Mouse (Mus musculus): ENCODE measurements around the gene Gm11172. TPM values are rescaled to one million over a fixed set of nuclear protein-coding genes. Genes with fewer than 3 reads are reported as not detected.

Gene Gm11172
- polyA plus RNA-seq, 1 experiment, result not detected

DNA sequence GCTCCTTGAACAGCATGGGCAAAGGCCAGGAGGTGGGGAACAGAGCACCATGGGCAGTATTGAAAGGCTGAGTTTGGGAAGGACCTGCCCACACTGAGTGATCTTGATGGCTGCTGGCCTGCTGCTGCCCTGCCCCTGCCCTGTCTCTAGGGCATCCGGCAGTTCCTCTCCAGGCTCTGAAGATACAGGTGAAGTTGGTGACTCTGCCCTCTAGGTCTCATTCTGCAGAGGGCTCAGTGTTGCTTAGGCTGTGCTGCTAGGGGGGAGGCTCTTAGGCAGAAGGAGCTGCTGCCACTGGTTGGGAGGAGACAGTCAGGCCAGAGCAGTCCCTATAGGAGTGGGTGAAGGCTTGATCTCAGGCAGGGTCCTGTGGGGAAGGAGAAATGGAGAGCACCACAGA, 25.2 kb downstream of the Gm11172 start:
- Histone ChIP-seq H3K4me3 (replicated peaks; ENCODE audit: insufficient read depth, low read depth, low read length) (no peak overlapping the region), H3K27me3 (ENCODE audit: control insufficient read depth, insufficient read depth, low read length) (no peaks in the 10 kb centered on the region), H3K4me1 (ENCODE audit: control insufficient read depth, insufficient read depth, low read length) (peaks cover 3% of the 10 kb centered on the region; the same call in 1 of the 2 replicates), H3K27ac (ENCODE audit: insufficient read depth, low read length) (no peak overlapping the region)
- 67% methylated on average over 1 of the region's 1 CpGs for WGBS
- TF ChIP-seq POLR2A (IDR thresholded peaks at IDR 0.05; ENCODE audit: borderline replicate concordance, insufficient read depth, low read length) (no peak), CTCF (IDR thresholded peaks at IDR 0.05; ENCODE audit: borderline replicate concordance, insufficient read depth, low read depth, low read length) (no peak)
- DNase-seq, result no peak

- H3K27ac ChIP-seq (ENCODE audit: insufficient read depth, low read length), result no peak overlapping the region
- WGBS, result 58% methylated on average over 10 of the region's 10 CpGs
- H3K27me3 ChIP-seq (ENCODE audit: control insufficient read depth, insufficient read depth, low read length), result no peaks in the 10 kb centered on the region
- H3K4me1 ChIP-seq (ENCODE audit: control insufficient read depth, insufficient read depth, low read length), result peaks cover 3% of the 10 kb centered on the region
- TF ChIP-seq CTCF (IDR thresholded peaks at IDR 0.05; ENCODE audit: borderline replicate concordance, insufficient read depth, low read depth, low read length) (no peak), POLR2A (IDR thresholded peaks at IDR 0.05; ENCODE audit: borderline replicate concordance, insufficient read depth, low read length) (no peak)
- DNase-seq, result no peak
- H3K4me3 ChIP-seq (replicated peaks; ENCODE audit: insufficient read depth, low read depth, low read length), result no peak overlapping the region
Measured at GRCm38 (mm10) chr16:10838487-10839245, 26.0 kb downstream of the Gm11172 start.

DNA sequence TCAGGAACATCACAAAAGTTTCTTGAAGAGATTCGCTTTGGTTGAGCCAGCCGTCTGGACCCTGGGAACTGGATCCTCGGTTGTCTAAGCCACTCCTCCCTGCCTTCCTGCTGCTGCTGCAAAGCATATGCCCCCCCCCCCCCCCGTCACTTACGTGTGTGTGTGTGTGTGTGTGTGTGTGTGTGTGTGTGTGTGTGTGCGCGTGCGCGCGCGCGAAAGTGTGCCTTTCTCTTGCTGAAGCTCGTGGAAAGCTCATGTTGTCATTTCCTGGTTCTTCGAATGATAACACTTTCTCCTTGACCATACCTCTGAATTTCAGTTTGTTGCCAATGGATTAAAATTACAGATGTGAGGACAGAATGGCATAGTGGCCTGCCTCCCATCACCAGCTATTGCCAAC, 27.3 kb downstream of the Gm11172 start:
- Histone ChIP-seq H3K27me3 (ENCODE audit: control insufficient read depth, insufficient read depth, low read length) (no peaks in the 10 kb centered on the region), H3K4me1 (ENCODE audit: control insufficient read depth, insufficient read depth, low read length) (peaks cover 3% of the 10 kb centered on the region), H3K27ac (ENCODE audit: insufficient read depth, low read length) (no peak overlapping the region), H3K4me3 (replicated peaks; ENCODE audit: insufficient read depth, low read depth, low read length) (no peak overlapping the region)
- 89% methylated on average over 14 of the region's 14 CpGs for WGBS
- no peak for DNase-seq
- no peak for TF ChIP-seq CTCF (IDR thresholded peaks at IDR 0.05; ENCODE audit: borderline replicate concordance, insufficient read depth, low read depth, low read length)
- TF ChIP-seq POLR2A (IDR thresholded peaks at IDR 0.05; ENCODE audit: borderline replicate concordance, insufficient read depth, low read length), result no peak

DNA sequence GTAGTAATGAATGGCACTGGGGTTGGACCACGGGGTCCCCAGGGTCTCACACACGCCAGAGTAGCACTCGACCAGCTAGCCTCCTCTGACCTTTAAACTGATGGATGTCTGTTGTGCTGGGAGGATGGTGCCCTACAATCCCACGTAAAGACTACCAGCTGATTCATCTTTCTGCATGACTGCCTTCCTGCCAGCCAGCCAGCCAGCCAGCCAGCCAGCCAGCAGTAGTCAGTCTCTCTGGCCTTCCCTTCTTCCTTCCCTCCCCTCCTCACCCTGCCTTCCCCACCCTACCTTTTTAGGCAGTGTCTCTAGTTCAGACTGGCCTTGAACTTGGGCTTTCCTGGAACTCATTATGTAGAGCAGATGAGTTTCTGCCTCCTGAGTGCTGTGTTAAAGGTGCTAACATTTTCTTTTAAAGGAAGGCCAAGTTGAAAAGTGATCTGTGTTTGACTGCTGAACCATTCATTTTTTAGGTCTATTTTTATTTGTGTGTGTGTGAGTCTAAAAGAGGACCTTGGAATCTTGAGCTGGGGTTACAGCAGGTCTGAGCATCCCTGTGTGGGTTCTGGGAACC, 29.7 kb downstream of the Gm11172 start:
- H3K27ac ChIP-seq (ENCODE audit: insufficient read depth, low read length), result no peak overlapping the region
- H3K4me3 ChIP-seq (replicated peaks; ENCODE audit: insufficient read depth, low read depth, low read length), result no peak overlapping the region
- DNase-seq, result peak in 1 of 2 experiments; percentile 48
- H3K4me1 ChIP-seq (ENCODE audit: control insufficient read depth, insufficient read depth, low read length), result peaks cover 10% of the 10 kb centered on the region
- 46% methylated on average over 4 of the region's 4 CpGs for WGBS
- no peaks in the 10 kb centered on the region for H3K27me3 ChIP-seq (ENCODE audit: control insufficient read depth, insufficient read depth, low read length)
- TF ChIP-seq POLR2A (IDR thresholded peaks at IDR 0.05; ENCODE audit: borderline replicate concordance, insufficient read depth, low read length), result no peak
- no peak for TF ChIP-seq CTCF (IDR thresholded peaks at IDR 0.05; ENCODE audit: borderline replicate concordance, insufficient read depth, low read depth, low read length)

DNA sequence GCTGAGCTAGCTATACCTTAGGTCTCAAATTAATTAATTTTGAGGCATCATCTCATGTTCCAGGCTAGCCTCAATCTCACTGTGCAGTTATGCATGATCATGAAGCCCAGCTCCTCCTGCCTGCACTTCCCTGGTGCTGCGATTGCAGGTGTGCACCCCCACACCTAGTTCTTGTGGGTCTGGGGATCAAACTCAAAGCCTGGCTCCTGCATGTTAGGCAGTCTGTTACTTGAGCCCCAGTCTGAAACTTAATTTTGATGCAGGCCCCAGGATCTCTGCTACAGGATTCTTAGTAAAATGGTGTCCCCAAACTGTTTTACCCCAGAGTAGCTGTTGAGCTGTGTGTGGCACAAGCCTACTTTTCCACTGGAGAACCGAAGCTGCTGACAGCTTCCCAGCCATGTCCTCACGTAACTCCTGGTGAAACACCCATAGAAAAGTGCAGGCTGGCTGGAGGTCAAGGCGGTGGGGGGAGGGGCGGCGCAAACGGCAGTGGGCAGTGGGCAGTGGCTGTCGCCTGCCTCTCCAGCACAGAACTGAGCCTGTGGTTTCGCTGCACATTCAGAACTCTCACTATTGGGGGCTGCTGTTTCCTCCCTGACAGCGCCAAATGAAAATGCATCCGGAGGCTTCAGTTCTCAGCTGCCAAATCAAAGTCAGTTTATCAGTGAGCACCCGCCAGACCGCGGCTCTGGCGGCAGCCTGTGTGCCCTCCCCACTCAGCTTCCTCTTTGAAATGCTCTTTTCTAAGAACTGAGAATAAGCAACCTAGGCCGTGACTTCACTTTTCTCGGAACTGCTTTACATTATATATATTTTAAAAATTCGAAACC, 31.0 kb downstream of the Gm11172 start:
- Histone ChIP-seq H3K4me1 (ENCODE audit: control insufficient read depth, insufficient read depth, low read length) (peaks cover 10% of the 10 kb centered on the region), H3K4me3 (replicated peaks; ENCODE audit: insufficient read depth, low read depth, low read length) (peak overlapping the region; percentile 20), H3K27ac (ENCODE audit: insufficient read depth, low read length) (no peak overlapping the region), H3K27me3 (ENCODE audit: control insufficient read depth, insufficient read depth, low read length) (no peaks in the 10 kb centered on the region)
- 23% methylated on average over 18 of the region's 18 CpGs for WGBS
- TF ChIP-seq POLR2A (IDR thresholded peaks at IDR 0.05; ENCODE audit: borderline replicate concordance, insufficient read depth, low read length) (no peak), CTCF (IDR thresholded peaks at IDR 0.05; ENCODE audit: borderline replicate concordance, insufficient read depth, low read depth, low read length) (no peak)
- no peak for DNase-seq

- Histone ChIP-seq H3K27me3 (ENCODE audit: control insufficient read depth, insufficient read depth, low read length) (no peaks in the 10 kb centered on the region), H3K4me3 (replicated peaks; ENCODE audit: insufficient read depth, low read depth, low read length) (no peak overlapping the region), H3K27ac (ENCODE audit: insufficient read depth, low read length) (no peak overlapping the region), H3K4me1 (ENCODE audit: control insufficient read depth, insufficient read depth, low read length) (peaks cover 13% of the 10 kb centered on the region)
- DNase-seq, result no peak
- WGBS, result 81% methylated on average over 6 of the region's 6 CpGs
- no peak for TF ChIP-seq POLR2A (IDR thresholded peaks at IDR 0.05; ENCODE audit: borderline replicate concordance, insufficient read depth, low read length)
- no peak for TF ChIP-seq CTCF (IDR thresholded peaks at IDR 0.05; ENCODE audit: borderline replicate concordance, insufficient read depth, low read depth, low read length)
Measured at GRCm38 (mm10) chr16:10844319-10844670, 31.6 kb downstream of the Gm11172 start.

DNA sequence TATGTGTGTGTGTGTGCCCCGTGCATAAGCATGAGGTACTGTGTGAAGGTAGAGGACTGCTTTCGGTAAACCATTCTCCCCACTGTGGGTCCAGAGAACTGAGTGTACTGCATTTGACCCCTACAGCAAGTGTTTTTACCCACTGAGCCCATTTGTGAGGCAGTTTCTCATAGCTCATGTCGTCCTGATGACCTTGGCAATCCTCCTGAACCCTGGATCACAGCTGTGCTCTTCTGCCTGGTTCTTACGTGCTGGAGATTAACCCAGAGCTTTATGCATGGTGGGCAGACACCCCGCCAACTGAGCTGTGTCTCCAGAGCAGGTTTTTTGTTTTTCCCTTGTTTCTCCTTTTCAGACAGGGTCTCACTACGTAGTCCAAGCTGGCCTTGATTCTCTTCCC, 33.2 kb downstream of the Gm11172 start:
- peaks cover 27% of the 10 kb centered on the region for H3K4me1 ChIP-seq (ENCODE audit: control insufficient read depth, insufficient read depth, low read length)
- H3K27me3 ChIP-seq (ENCODE audit: control insufficient read depth, insufficient read depth, low read length), result no peaks in the 10 kb centered on the region
- no peak for DNase-seq
- H3K27ac ChIP-seq (ENCODE audit: insufficient read depth, low read length), result no peak overlapping the region
- no peak overlapping the region for H3K4me3 ChIP-seq (replicated peaks; ENCODE audit: insufficient read depth, low read depth, low read length)
- 78% methylated on average over 6 of the region's 6 CpGs for WGBS
- TF ChIP-seq POLR2A (IDR thresholded peaks at IDR 0.05; ENCODE audit: borderline replicate concordance, insufficient read depth, low read length), result no peak
- no peak for TF ChIP-seq CTCF (IDR thresholded peaks at IDR 0.05; ENCODE audit: borderline replicate concordance, insufficient read depth, low read depth, low read length)

All from cerebellum, adult 2 months (tissue).